Mouse (Mus musculus) intestine, embryonic 14.5 days (tissue): ENCODE results near the gene Tuba3b. TPM values are rescaled to one million over a fixed set of nuclear protein-coding genes. Genes with fewer than 3 reads are reported as not detected.

Experiments used
- ATAC-seq: fragments of 200-750 bp; cut with Nextera tagmentation; replicated peaks from 2 replicates; pipeline ENCODE4 v1.8.0; 2017; ENCODE audit warnings: low read depth, moderate number of reproducible peaks, moderate TSS enrichment, moderate library complexity; ENCODE audit not compliant: low FRiP score, low TSS enrichment
- DNase-seq: peaks from one replicate; pipeline ENCODE4 v3.0.0-alpha.2; 2018; ENCODE audit warnings: low spot score
- H3K27ac ChIP-seq: fragments of 300-500 bp; sonication (generic); 2 replicates; pipeline ENCODE4 v1.5.1; 2014; ENCODE audit warnings: low read depth, mild to moderate bottlenecking, control low read depth
- H3K27me3 ChIP-seq: fragments of 300-500 bp; sonication (generic); replicated peaks from 2 replicates; pipeline ENCODE4 v1.6.1; 2014; ENCODE audit warnings: low read length, control low read depth; ENCODE audit not compliant: control insufficient read depth, insufficient read depth
- H3K36me3 ChIP-seq: fragments of 300-500 bp; sonication (generic); 2 replicates; pipeline ENCODE4 v1.6.1; 2014; ENCODE audit warnings: low read length, control low read depth; ENCODE audit not compliant: control insufficient read depth, insufficient read depth
- H3K4me1 ChIP-seq: fragments of 300-500 bp; sonication (generic); replicated peaks from 2 replicates; pipeline ENCODE4 v1.6.1; 2014; ENCODE audit warnings: low read length, control low read depth, mixed read lengths; ENCODE audit not compliant: control insufficient read depth, insufficient read depth
- H3K4me2 ChIP-seq: fragments of 300-500 bp; sonication (generic); 2 replicates; pipeline ENCODE4 v1.6.1; 2014; ENCODE audit warnings: low read length
- H3K4me3 ChIP-seq: fragments of 300-500 bp; sonication (generic); 2 replicates; pipeline ENCODE4 v1.5.1; 2014; ENCODE audit warnings: low read depth, low read length, control low read depth, mixed read lengths
- H3K9ac ChIP-seq: fragments of 300-500 bp; sonication (generic); 2 replicates; pipeline ENCODE4 v1.6.1; 2014; ENCODE audit warnings: mild to moderate bottlenecking, low read length
- H3K9me3 ChIP-seq: fragments of 300-500 bp; sonication (generic); 2 replicates; pipeline ENCODE4 v1.6.1; 2016; ENCODE audit warnings: low read length, control low read depth; ENCODE audit not compliant: control insufficient read depth
- WGBS: fragments of 180-500 bp; shearing (Covaris S2); extraction: QIAGEN DNeasy Blood & Tissue Kit; methylation state at CpG from one replicate; pipeline ENCODE4 v1.1.7; 2014; 5-methylcytosine and 5-hydroxymethylcytosine counted together
- polyA plus RNA-seq: library from polyadenylated mRNA; unstranded; fragments of >200 nt; fragmentation: Nextera tagmentation; extraction: Ambion mirVana; gene quantifications from 2 replicates; pipeline ENCODE4 v1.2.1, GENCODE M21; 2014

Gene Tuba3b
- polyA plus RNA-seq, 1 experiment from 2014 or later: not detected

DNA sequence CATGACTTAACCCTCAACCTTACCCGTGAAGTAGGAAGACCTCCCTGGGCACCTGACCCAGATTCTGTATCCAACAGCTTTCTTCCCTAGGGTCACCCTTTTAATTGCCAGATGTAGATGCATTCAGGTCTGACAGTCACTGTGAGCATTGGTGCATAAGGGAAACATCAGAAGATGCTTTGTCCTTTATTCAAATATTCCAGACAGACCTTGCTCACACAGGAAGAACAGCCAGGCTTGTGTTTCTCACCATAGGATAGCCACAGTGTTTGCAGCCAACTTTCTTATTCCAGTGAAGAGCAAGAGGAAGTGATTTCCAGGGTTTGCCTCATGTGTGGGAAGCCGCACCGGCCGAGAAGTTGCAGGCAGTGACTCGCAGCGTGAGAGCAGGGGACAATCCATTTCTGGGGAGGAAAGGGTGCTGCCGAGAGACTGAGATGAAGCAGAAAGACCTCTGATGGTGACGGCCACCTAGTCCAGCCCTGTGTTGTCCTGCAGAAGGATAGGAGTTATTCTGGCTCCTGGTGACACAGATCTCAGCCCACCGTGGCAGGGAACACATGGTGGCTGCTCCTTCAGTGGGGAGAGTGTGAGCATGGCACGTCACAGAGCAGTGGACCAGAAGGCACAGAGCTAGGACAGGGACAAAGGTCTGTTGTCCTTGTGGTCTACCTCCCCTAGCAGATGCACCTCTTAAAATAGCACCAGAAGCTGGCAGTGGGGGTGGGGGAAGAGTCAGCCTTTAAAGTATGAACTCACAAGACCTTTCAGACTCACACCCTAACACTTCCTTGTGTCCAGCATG lies 34.0 kb upstream of the Tuba3b start:
- Histone ChIP-seq H3K4me2 (no peak overlapping the region), H3K27ac (no peak overlapping the region), H3K4me1 (no peaks in the 10 kb centered on the region; the same call in 1 of the 2 replicates), H3K4me3 (no peak overlapping the region), H3K9me3 (no peaks in the 10 kb centered on the region), H3K36me3 (no peaks in the 10 kb centered on the region), H3K9ac (no peak overlapping the region), H3K27me3 (no peaks in the 10 kb centered on the region)
- ATAC-seq (no peak), DNase-seq (no peak)
- 69% methylated on average over 10 of the region's 10 CpGs for WGBS

DNA sequence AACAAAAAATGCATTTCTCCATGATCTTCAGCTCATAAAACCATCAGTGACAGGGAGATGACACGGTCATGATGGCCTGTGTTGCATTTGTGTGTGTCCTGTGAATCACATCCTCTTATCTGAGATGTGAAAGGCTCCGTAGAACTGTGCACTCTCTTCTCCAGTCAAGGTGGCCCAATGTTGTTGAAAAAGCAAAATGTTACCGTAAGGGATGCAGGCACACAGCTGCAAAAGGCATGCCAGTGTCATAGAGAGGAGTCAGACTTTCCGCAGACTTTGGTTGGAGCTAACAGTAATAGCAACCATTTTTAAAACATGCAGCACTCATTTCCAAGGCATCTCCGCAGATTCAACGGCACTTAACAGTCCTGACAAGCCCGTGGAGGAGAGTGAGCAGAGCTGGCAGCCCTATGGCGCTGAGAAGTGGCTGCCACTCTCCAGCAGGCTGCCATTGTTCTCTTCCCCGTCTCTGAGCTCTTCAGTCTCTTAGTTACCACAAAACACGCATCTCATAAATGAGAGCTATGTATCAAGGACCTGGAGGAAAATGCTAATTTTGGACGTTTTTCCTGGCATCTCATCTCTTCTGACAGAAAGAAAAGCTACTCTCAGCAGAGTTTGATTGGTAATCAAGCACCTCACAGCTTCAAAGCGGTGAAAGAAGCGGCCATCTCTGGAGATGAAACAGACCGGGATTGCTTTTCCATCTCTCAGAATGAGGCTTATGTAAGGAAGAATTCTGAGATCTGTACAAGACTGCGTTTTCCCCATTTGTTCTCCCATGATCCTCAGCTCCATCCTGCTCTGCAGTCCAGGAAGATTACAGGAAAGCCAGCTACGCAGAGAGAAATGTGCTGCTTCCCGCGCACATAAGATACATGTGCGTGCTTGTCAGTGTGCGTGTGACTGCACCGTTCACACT lies 30.2 kb upstream of the Tuba3b start:
- H3K9ac ChIP-seq: no peak overlapping the region
- no peaks in the 10 kb centered on the region for H3K4me1 ChIP-seq
- H3K27me3 ChIP-seq: no peaks in the 10 kb centered on the region
- no peak overlapping the region for H3K4me3 ChIP-seq
- WGBS: 81% methylated on average over 21 of the region's 21 CpGs
- ATAC-seq (no peak), DNase-seq (no peak)
- no peak overlapping the region for H3K27ac ChIP-seq
- H3K4me2 ChIP-seq: no peak overlapping the region
- H3K9me3 ChIP-seq: no peaks in the 10 kb centered on the region
- H3K36me3 ChIP-seq: no peaks in the 10 kb centered on the region

DNA sequence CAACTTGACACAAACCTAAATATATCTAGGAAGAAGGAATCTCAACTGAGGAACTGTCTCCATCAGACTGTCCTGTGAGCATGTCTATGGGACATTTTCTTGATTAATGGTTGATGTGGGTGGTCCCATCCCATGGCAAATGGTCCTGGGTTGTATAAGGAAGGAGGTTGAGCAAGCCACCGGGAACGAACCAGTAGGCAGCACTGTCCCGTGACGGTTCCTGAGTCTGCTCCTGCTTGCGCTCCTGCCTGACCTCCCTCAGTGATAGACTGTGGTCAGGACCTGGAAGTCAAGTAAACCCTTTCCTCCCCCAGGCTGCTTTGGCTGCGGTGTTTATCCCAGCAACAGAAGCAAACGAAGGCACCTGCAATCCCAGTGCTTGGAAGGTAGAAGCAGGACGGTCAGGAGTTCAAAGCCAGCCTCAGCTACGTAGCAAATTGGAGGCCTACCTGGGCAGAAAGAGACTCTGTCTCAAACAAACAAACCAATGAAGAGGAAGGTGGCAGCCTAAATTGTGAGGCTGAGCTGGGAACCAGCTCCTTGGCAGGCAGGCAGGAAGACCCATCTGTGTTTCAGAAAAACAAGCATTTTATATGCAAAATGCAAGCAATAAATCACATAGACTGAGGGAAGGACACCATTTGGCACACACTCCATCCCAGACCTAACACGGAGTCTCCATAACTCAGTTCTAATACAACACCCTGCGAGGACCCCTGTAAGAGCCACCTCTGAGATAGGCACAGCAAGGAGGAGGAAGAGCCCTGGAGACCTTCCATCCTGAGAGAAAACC lies 24.9 kb upstream of the Tuba3b start:
- Histone ChIP-seq H3K27ac (no peak overlapping the region), H3K27me3 (no peaks in the 10 kb centered on the region), H3K36me3 (no peaks in the 10 kb centered on the region), H3K9me3 (no peaks in the 10 kb centered on the region), H3K4me3 (no peak overlapping the region), H3K9ac (no peak overlapping the region), H3K4me2 (no peak overlapping the region), H3K4me1 (peaks cover 20% of the 10 kb centered on the region)
- DNase-seq (no peak), ATAC-seq (no peak)
- 65% methylated on average over 11 of the region's 11 CpGs for WGBS

DNA sequence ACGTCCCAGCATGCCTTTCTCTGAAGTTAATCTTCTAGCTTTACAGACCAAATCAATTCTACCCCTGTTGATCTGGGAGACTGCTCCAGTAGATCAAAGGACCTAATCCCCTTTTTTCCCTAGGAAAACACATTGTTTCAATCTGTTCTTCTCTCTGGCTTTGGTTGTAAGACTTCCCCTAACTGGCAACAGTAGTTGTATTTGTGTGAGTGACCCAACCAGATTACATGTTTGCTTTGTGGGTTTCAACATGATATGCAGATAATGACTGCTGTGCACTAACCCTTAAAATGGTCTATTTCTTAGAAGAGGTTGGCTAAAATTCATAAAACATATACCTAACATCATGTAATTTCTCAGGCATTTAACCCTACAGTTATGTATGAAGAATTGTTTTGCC lies 24.0 kb upstream of the Tuba3b start:
- DNase-seq (no peak), ATAC-seq (no peak)
- Histone ChIP-seq H3K4me3 (no peak overlapping the region), H3K27me3 (no peaks in the 10 kb centered on the region), H3K36me3 (no peaks in the 10 kb centered on the region), H3K9me3 (no peaks in the 10 kb centered on the region), H3K27ac (peak overlapping the region; percentile 80), H3K4me2 (no peak overlapping the region), H3K9ac (no peak overlapping the region), H3K4me1 (peaks cover 20% of the 10 kb centered on the region)
- WGBS: 83% methylated on average over 1 of the region's 1 CpGs

DNA sequence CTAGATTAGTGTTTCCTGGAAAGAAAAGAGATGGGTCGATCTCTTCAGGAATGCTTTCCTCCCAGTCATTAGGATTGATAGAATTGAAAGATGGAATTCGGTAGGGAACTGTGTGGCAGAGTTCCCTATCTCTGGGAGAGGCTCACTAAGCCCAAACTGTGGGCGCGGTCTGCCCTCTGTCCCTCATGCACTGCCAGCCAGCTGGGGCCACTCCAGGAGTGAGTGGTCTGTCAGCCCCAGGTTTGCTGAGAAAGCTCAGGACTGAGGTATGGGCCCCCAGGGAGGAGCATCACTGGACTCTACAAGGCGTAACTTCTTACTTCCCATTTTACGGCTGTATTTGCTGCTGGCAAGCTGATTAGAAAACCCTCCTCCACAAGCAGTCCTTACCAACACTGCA lies 23.5 kb upstream of the Tuba3b start:
- ATAC-seq: 0 out of 2 replicates have a peak, but pooled peaks have one; percentile 16
- no peaks in the 10 kb centered on the region for H3K27me3 ChIP-seq
- H3K4me1 ChIP-seq: peaks cover 20% of the 10 kb centered on the region
- peak overlapping the region; percentile 80 for H3K27ac ChIP-seq
- H3K36me3 ChIP-seq: no peaks in the 10 kb centered on the region
- H3K4me2 ChIP-seq: peak overlapping the region; percentile 5; the same call in 1 of the 2 replicates
- H3K9me3 ChIP-seq: no peaks in the 10 kb centered on the region
- no peak overlapping the region for H3K4me3 ChIP-seq
- no peak overlapping the region for H3K9ac ChIP-seq
- WGBS: 56% methylated on average over 6 of the region's 6 CpGs
- DNase-seq: no peak

DNA sequence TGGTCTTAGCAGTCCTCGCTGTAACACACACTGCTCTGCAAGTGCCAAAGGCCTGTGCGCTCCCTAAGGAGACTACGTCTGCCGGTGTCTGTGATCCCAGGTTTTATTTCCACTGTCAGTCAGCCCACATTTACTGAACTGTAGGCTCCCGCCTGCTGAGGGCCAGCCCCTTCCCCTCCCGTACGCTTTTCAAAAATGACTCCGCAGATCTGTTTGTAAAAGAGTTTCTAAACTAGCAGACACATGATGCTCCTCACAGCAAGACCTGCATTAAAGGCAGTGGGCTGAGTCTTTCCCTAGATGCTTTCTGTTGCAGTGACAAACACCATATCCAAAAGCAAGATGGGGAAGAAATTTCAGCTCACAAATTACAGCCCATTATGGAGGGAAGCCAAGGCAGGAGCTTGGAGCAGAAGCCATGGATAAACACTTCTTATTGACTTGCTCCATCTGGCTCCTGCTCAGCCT lies 23.0 kb upstream of the Tuba3b start:
- no peaks in the 10 kb centered on the region for H3K27me3 ChIP-seq
- H3K36me3 ChIP-seq: no peaks in the 10 kb centered on the region
- peak overlapping the region; percentile 80 for H3K27ac ChIP-seq
- 29% methylated on average over 8 of the region's 8 CpGs for WGBS
- DNase-seq (peak; percentile 70), ATAC-seq (peak; percentile 25; the same call in 1 of the 2 replicates)
- peaks cover 20% of the 10 kb centered on the region for H3K4me1 ChIP-seq
- no peaks in the 10 kb centered on the region for H3K9me3 ChIP-seq
- no peak overlapping the region for H3K4me3 ChIP-seq
- peak overlapping the region; percentile 5; the same call in 1 of the 2 replicates for H3K4me2 ChIP-seq
- H3K9ac ChIP-seq: no peak overlapping the region

DNA sequence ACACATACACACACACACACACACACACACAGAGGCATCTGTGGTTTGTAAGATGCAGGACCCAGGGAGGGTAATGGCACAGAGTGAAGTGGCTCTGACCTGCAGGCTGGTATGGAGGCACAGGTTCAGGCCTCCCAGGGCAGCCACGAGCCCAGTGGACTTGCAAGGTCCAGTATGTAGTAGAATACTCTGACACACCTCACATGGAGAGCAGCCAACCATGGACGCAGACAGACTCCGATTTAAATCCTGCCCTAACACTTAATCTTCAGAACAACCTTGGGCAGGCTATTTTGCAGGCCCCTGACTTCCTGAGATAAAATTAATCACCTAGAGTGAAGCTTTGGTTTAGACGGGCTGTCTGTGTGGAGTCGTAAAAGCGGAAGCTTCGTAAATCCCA lies 21.6 kb upstream of the Tuba3b start:
- H3K36me3 ChIP-seq: no peaks in the 10 kb centered on the region

DNA sequence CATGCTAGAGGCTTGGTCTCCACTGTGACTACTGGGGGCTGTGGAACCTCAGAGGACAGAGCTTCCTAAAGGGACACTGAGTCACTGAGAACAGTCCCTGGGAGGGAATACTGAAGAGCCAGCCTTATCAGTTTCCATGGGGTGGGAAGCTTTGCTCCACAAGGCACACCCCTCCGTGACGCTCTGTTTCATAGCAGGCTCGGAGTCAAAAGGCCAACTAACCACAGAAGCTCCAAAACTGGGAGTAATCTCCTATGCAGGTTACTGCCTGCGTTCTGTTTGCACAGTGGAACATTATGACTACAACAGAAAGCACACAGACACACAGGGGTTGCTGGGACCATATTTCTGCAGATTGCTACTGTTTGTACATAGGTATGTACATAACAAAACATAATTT lies 19.7 kb upstream of the Tuba3b start:
- Histone ChIP-seq H3K9ac (no peak overlapping the region), H3K36me3 (no peaks in the 10 kb centered on the region), H3K27me3 (no peaks in the 10 kb centered on the region), H3K9me3 (no peaks in the 10 kb centered on the region), H3K27ac (no peak overlapping the region), H3K4me2 (no peak overlapping the region), H3K4me1 (peaks cover 20% of the 10 kb centered on the region), H3K4me3 (no peak overlapping the region)
- DNase-seq (no peak), ATAC-seq (no peak)
- 65% methylated on average over 4 of the region's 4 CpGs for WGBS

More for the DNA sequence above, 21.6 kb upstream of the Tuba3b start:
- DNase-seq: no peak
- Histone ChIP-seq H3K4me3 (no peak overlapping the region), H3K27ac (no peak overlapping the region), H3K27me3 (no peaks in the 10 kb centered on the region), H3K9me3 (no peaks in the 10 kb centered on the region), H3K4me1 (peaks cover 20% of the 10 kb centered on the region), H3K9ac (no peak overlapping the region), H3K4me2 (no peak overlapping the region)
- no peak for ATAC-seq
- WGBS: 39% methylated on average over 7 of the region's 7 CpGs
